Comparison of ENCODE assay signal across 10 mouse cellular contexts in genomic region chr11:117004277-117004676, GRCm38 (mm10).
DNase-seq lines count a peak whose midpoint lies in the region; ATAC-seq and TF ChIP-seq lines count a peak whose summit lies in the region.
"Had no signal": no experiment of that assay in that cellular context is flagged by ENCODE, and none has a peak within 500 bp of the region (broad histone marks: within the 10 kb centered on the region; RNA-seq: fewer than 3 reads in every experiment).

No protein-coding gene starts in this region.

- H3K4me1 ChIP-seq in kidney, postnatal 0 days (replicated peaks; ENCODE audit: insufficient read depth, low read length), result no peaks in the 10 kb centered on the region
- H3K4me1 ChIP-seq in embryonic facial prominence, embryonic 10.5 days, result peaks cover 38% of the 10 kb centered on the region
- H3K4me1 ChIP-seq in intestine, postnatal 0 days (replicated peaks; ENCODE audit: control insufficient read depth, insufficient read depth, low read length), result no peaks in the 10 kb centered on the region
- H3K4me1 ChIP-seq: heart, embryonic 13.5 days; liver, embryonic 15.5 days had no signal

- H3K27me3 ChIP-seq in kidney, postnatal 0 days (ENCODE audit: insufficient read depth, low read length), result no peaks in the 10 kb centered on the region
- peaks cover 77% of the 10 kb centered on the region for H3K27me3 ChIP-seq in embryonic facial prominence, embryonic 10.5 days (replicated peaks; ENCODE audit: low read depth, poor library complexity, severe bottlenecking)
- H3K27me3 ChIP-seq in intestine, postnatal 0 days (replicated peaks; ENCODE audit: control insufficient read depth, insufficient read depth, low read length), result peaks cover 9% of the 10 kb centered on the region; the same call in 1 of the 2 replicates

- no peak for TF ChIP-seq CTCF in kidney, postnatal 0 days (IDR thresholded peaks at IDR 0.05; ENCODE audit: low read depth)
- no peak for TF ChIP-seq CTCF in intestine, postnatal 0 days (IDR thresholded peaks at IDR 0.05; ENCODE audit: low read depth)

- DNase-seq in kidney, postnatal 0 days (ENCODE audit: low spot score), result peak; percentile 24
- no peak for DNase-seq in kidney, postnatal 14 days
- DNase-seq in ES-CJ7 (ENCODE audit: low read depth, low spot score), result peak; percentile 77
- DNase-seq in embryonic facial prominence, embryonic 10.5 days (ENCODE audit: low spot score), result peak; percentile 41
- DNase-seq in lung, postnatal 36 days, result peak; percentile 16
- DNase-seq in layer of hippocampus, postnatal 14 days (ENCODE audit: low spot score in 2 of 2), result no peak
- no peak for DNase-seq in gastrocnemius, adult 18-20 months (ENCODE audit: low spot score)

- H3K9ac ChIP-seq in kidney, postnatal 0 days (ENCODE audit: low read depth, low read length), result no peak overlapping the region
- H3K9ac ChIP-seq in intestine, postnatal 0 days (ENCODE audit: low read depth, low read length), result no peak overlapping the region
- H3K9ac ChIP-seq: heart, embryonic 13.5 days; liver, embryonic 15.5 days had no signal

- 0 out of 2 replicates have a peak overlapping the region, but pooled peaks have one; percentile 4 for H3K4me2 ChIP-seq in kidney, postnatal 0 days (ENCODE audit: low read length)
- no peak overlapping the region for H3K4me2 ChIP-seq in intestine, postnatal 0 days (replicated peaks; ENCODE audit: low read depth)
- H3K4me2 ChIP-seq: heart, embryonic 13.5 days; liver, embryonic 15.5 days had no signal

- ATAC-seq in kidney, postnatal 0 days (replicated peaks; ENCODE audit: low FRiP score, low read depth), result no peak
- no peak for ATAC-seq in intestine, postnatal 0 days

- H3K4me3 ChIP-seq in kidney, postnatal 0 days (replicated peaks; ENCODE audit: low read depth, low read length), result no peak overlapping the region
- peak overlapping the region; percentile 31; the same call in 1 of the 2 replicates for H3K4me3 ChIP-seq in embryonic facial prominence, embryonic 10.5 days
- H3K4me3 ChIP-seq in intestine, postnatal 0 days (ENCODE audit: low read depth, low read length), result no peak overlapping the region
- H3K4me3 ChIP-seq: heart, embryonic 13.5 days; liver, embryonic 15.5 days had no signal

- H3K9me3 ChIP-seq in kidney, postnatal 0 days (replicated peaks; ENCODE audit: low read length), result no peaks in the 10 kb centered on the region
- H3K9me3 ChIP-seq in embryonic facial prominence, embryonic 10.5 days, result no peaks in the 10 kb centered on the region
- H3K9me3 ChIP-seq in intestine, postnatal 0 days (ENCODE audit: control insufficient read depth), result no peaks in the 10 kb centered on the region
- H3K9me3 ChIP-seq: liver, embryonic 15.5 days had no signal

- no peak overlapping the region for H3K27ac ChIP-seq in kidney, postnatal 0 days
- H3K27ac ChIP-seq in embryonic facial prominence, embryonic 10.5 days (replicated peaks), result no peak overlapping the region
- H3K27ac ChIP-seq in intestine, postnatal 0 days (ENCODE audit: low read depth, low read length), result no peak overlapping the region
- H3K27ac ChIP-seq: heart, embryonic 13.5 days; liver, embryonic 15.5 days had no signal

- WGBS in kidney, postnatal 0 days, result 17% methylated on average over 9 of the region's 9 CpGs
- WGBS in embryonic facial prominence, embryonic 10.5 days, result 18% methylated on average over 9 of the region's 9 CpGs
- 20% methylated on average over 9 of the region's 9 CpGs for WGBS in intestine, postnatal 0 days

- no peaks in the 10 kb centered on the region for H3K36me3 ChIP-seq in kidney, postnatal 0 days (ENCODE audit: insufficient read depth, low read length)
- no peaks in the 10 kb centered on the region for H3K36me3 ChIP-seq in embryonic facial prominence, embryonic 10.5 days (replicated peaks)
- H3K36me3 ChIP-seq in intestine, postnatal 0 days (ENCODE audit: control insufficient read depth, insufficient read depth), result no peaks in the 10 kb centered on the region
- H3K36me3 ChIP-seq: heart, embryonic 13.5 days; liver, embryonic 15.5 days had no signal

Comparison
In these comparisons a context has a peak if more than half of its experiments do, and no peak if none do; other contexts are left out.
1. DNase-seq: peak in kidney, postnatal 0 days (single experiment), ES-CJ7 (single experiment), embryonic facial prominence, embryonic 10.5 days (single experiment) and lung, postnatal 36 days (single experiment); none in kidney, postnatal 14 days (single experiment), layer of hippocampus, postnatal 14 days (0 of 2) and gastrocnemius, adult 18-20 months (single experiment).